ENCODE assay signal across 8 mouse cellular contexts in genomic region chr4:108117488-108117887, GRCm38 (mm10). TPM values are rescaled to one million over a fixed set of nuclear protein-coding genes. Genes with fewer than 3 reads are reported as not detected.
DNase-seq lines count a peak whose midpoint lies in the region; ATAC-seq and TF ChIP-seq lines count a peak whose summit lies in the region.

No protein-coding gene starts in this region.

- ATAC-seq in intestine, postnatal 0 days: no peak
- ATAC-seq in intestine, embryonic 15.5 days: no peak
- no peak for ATAC-seq in stomach, embryonic 15.5 days (ENCODE audit: insufficient read depth, low FRiP score, low read depth)
- no peak for ATAC-seq in stomach, postnatal 0 days (ENCODE audit: low FRiP score, low TSS enrichment)
- no peak for ATAC-seq in neural tube, embryonic 13.5 days (ENCODE audit: low read depth)
- no peak for ATAC-seq in frontal cortex, adult (ENCODE audit: low TSS enrichment)

- H3K4me2 ChIP-seq in intestine, postnatal 0 days (replicated peaks; ENCODE audit: low read depth): 0 out of 2 replicates have a peak overlapping the region, but pooled peaks have one; percentile 70
- H3K4me2 ChIP-seq in intestine, embryonic 15.5 days (replicated peaks): no peak overlapping the region
- no peak overlapping the region for H3K4me2 ChIP-seq in stomach, embryonic 15.5 days
- H3K4me2 ChIP-seq in stomach, postnatal 0 days (replicated peaks; ENCODE audit: low read depth): no peak overlapping the region
- 0 out of 2 replicates have a peak overlapping the region, but pooled peaks have one; percentile 55 for H3K4me2 ChIP-seq in neural tube, embryonic 13.5 days

- H3K4me3 ChIP-seq in intestine, postnatal 0 days (ENCODE audit: low read depth, low read length): no peak overlapping the region
- no peak overlapping the region for H3K4me3 ChIP-seq in intestine, embryonic 15.5 days (replicated peaks)
- H3K4me3 ChIP-seq in stomach, embryonic 15.5 days (replicated peaks): peak overlapping the region; percentile 65; the same call in 1 of the 2 replicates
- no peak overlapping the region for H3K4me3 ChIP-seq in stomach, postnatal 0 days (ENCODE audit: low read depth, low read length)
- H3K4me3 ChIP-seq in neural tube, embryonic 13.5 days: peak overlapping the region; percentile 51; the same call in 1 of the 2 replicates

- H3K4me1 ChIP-seq in intestine, postnatal 0 days (replicated peaks; ENCODE audit: control insufficient read depth, insufficient read depth, low read length): no peaks in the 10 kb centered on the region
- no peaks in the 10 kb centered on the region for H3K4me1 ChIP-seq in intestine, embryonic 15.5 days (replicated peaks)
- H3K4me1 ChIP-seq in stomach, embryonic 15.5 days: no peaks in the 10 kb centered on the region
- no peaks in the 10 kb centered on the region for H3K4me1 ChIP-seq in stomach, postnatal 0 days (replicated peaks; ENCODE audit: control insufficient read depth, insufficient read depth)
- H3K4me1 ChIP-seq in neural tube, embryonic 13.5 days (replicated peaks): no peaks in the 10 kb centered on the region

- no peaks in the 10 kb centered on the region for H3K36me3 ChIP-seq in intestine, postnatal 0 days (ENCODE audit: control insufficient read depth, insufficient read depth)
- no peaks in the 10 kb centered on the region for H3K36me3 ChIP-seq in intestine, embryonic 15.5 days
- H3K36me3 ChIP-seq in stomach, embryonic 15.5 days: no peaks in the 10 kb centered on the region
- H3K36me3 ChIP-seq in stomach, postnatal 0 days (ENCODE audit: control insufficient read depth, insufficient read depth, low read length): no peaks in the 10 kb centered on the region
- H3K36me3 ChIP-seq in neural tube, embryonic 13.5 days: no peaks in the 10 kb centered on the region

- no peak overlapping the region for H3K27ac ChIP-seq in intestine, postnatal 0 days (ENCODE audit: low read depth, low read length)
- no peak overlapping the region for H3K27ac ChIP-seq in intestine, embryonic 15.5 days
- no peak overlapping the region for H3K27ac ChIP-seq in stomach, embryonic 15.5 days
- no peak overlapping the region for H3K27ac ChIP-seq in stomach, postnatal 0 days (replicated peaks)
- H3K27ac ChIP-seq in neural tube, embryonic 13.5 days (replicated peaks): no peak overlapping the region

- no peaks in the 10 kb centered on the region for H3K9me3 ChIP-seq in intestine, postnatal 0 days (ENCODE audit: control insufficient read depth)
- no peaks in the 10 kb centered on the region for H3K9me3 ChIP-seq in intestine, embryonic 15.5 days
- H3K9me3 ChIP-seq in stomach, embryonic 15.5 days: no peaks in the 10 kb centered on the region
- H3K9me3 ChIP-seq in stomach, postnatal 0 days (ENCODE audit: control insufficient read depth, low read length): no peaks in the 10 kb centered on the region
- H3K9me3 ChIP-seq in neural tube, embryonic 13.5 days: no peaks in the 10 kb centered on the region

- H3K9ac ChIP-seq in intestine, postnatal 0 days (ENCODE audit: low read depth, low read length): no peak overlapping the region
- no peak overlapping the region for H3K9ac ChIP-seq in intestine, embryonic 15.5 days
- H3K9ac ChIP-seq in stomach, embryonic 15.5 days: no peak overlapping the region
- H3K9ac ChIP-seq in stomach, postnatal 0 days (ENCODE audit: low read length): no peak overlapping the region
- no peak overlapping the region for H3K9ac ChIP-seq in neural tube, embryonic 13.5 days

- no peak for DNase-seq in stomach, postnatal 0 days (ENCODE audit: low spot score)
- DNase-seq in cerebellum, adult 8-10 months: peak; percentile 21
- no peak for DNase-seq in embryo, embryonic 10 days (ENCODE audit: low spot score)

- no peak for TF ChIP-seq CTCF in intestine, postnatal 0 days (IDR thresholded peaks at IDR 0.05; ENCODE audit: low read depth)
- TF ChIP-seq CTCF in stomach, postnatal 0 days (IDR thresholded peaks at IDR 0.05; ENCODE audit: low read depth): no peak

- WGBS in intestine, postnatal 0 days: 90% methylated on average over 8 of the region's 8 CpGs
- WGBS in intestine, embryonic 15.5 days: 91% methylated on average over 8 of the region's 8 CpGs
- WGBS in stomach, embryonic 15.5 days: 86% methylated on average over 8 of the region's 8 CpGs
- 87% methylated on average over 8 of the region's 8 CpGs for WGBS in stomach, postnatal 0 days
- 89% methylated on average over 8 of the region's 8 CpGs for WGBS in neural tube, embryonic 13.5 days

- H3K27me3 ChIP-seq in intestine, postnatal 0 days (replicated peaks; ENCODE audit: control insufficient read depth, insufficient read depth, low read length): no peaks in the 10 kb centered on the region
- no peaks in the 10 kb centered on the region for H3K27me3 ChIP-seq in intestine, embryonic 15.5 days (replicated peaks)
- H3K27me3 ChIP-seq in stomach, embryonic 15.5 days (replicated peaks): no peaks in the 10 kb centered on the region
- H3K27me3 ChIP-seq in stomach, postnatal 0 days (ENCODE audit: control insufficient read depth, insufficient read depth, low read length): no peaks in the 10 kb centered on the region
- H3K27me3 ChIP-seq in neural tube, embryonic 13.5 days: no peaks in the 10 kb centered on the region

- no peak for TF ChIP-seq EP300 in stomach, postnatal 0 days (optimal IDR thresholded peaks at IDR 0.05)

RNA-seq across cellular contexts. Expression of gene Podn, which starts 21.2 kb away (rescaled TPM):
- polyA plus RNA-seq in intestine, postnatal 0 days (2015; fragmentation: Nextera tagmentation; extraction: Ambion mirVana): 5.0 and 6.5 TPM in 2 replicates
- polyA plus RNA-seq in intestine, embryonic 15.5 days (2015; fragmentation: Nextera tagmentation; extraction: Ambion mirVana): 0.95 and 1.1 TPM in 2 replicates
- polyA plus RNA-seq in stomach, embryonic 15.5 days (2015; fragmentation: Nextera tagmentation; extraction: Ambion mirVana): 0.90 and 1.1 TPM in 2 replicates
- 2.0 and 2.4 TPM in 2 replicates for polyA plus RNA-seq in stomach, postnatal 0 days (2015; fragmentation: Nextera tagmentation; extraction: Ambion mirVana)
- 0.18 and 0.25 TPM in 2 replicates for polyA plus RNA-seq in neural tube, embryonic 13.5 days (2015; fragmentation: Nextera tagmentation; extraction: Ambion mirVana)

RNA-seq across cellular contexts. Expression of gene Scp2, which starts 27.3 kb away (rescaled TPM):
- polyA plus RNA-seq in intestine, postnatal 0 days (2015; fragmentation: Nextera tagmentation; extraction: Ambion mirVana): 943 and 956 TPM in 2 replicates
- polyA plus RNA-seq in intestine, embryonic 15.5 days (2015; fragmentation: Nextera tagmentation; extraction: Ambion mirVana): 292 and 293 TPM in 2 replicates
- polyA plus RNA-seq in stomach, embryonic 15.5 days (2015; fragmentation: Nextera tagmentation; extraction: Ambion mirVana): 232 and 240 TPM in 2 replicates
- 320 and 329 TPM in 2 replicates for polyA plus RNA-seq in stomach, postnatal 0 days (2015; fragmentation: Nextera tagmentation; extraction: Ambion mirVana)
- polyA plus RNA-seq in neural tube, embryonic 13.5 days (2015; fragmentation: Nextera tagmentation; extraction: Ambion mirVana): 222 and 243 TPM in 2 replicates

RNA-seq across cellular contexts. Expression of gene Echdc2, which starts 47.7 kb away (rescaled TPM):
- 20.6 and 20.8 TPM in 2 replicates for polyA plus RNA-seq in intestine, postnatal 0 days (2015; fragmentation: Nextera tagmentation; extraction: Ambion mirVana)
- polyA plus RNA-seq in intestine, embryonic 15.5 days (2015; fragmentation: Nextera tagmentation; extraction: Ambion mirVana): 30.8 and 37.3 TPM in 2 replicates
- polyA plus RNA-seq in stomach, embryonic 15.5 days (2015; fragmentation: Nextera tagmentation; extraction: Ambion mirVana): 36.2 and 41.2 TPM in 2 replicates
- 22.1 and 23.4 TPM in 2 replicates for polyA plus RNA-seq in stomach, postnatal 0 days (2015; fragmentation: Nextera tagmentation; extraction: Ambion mirVana)
- polyA plus RNA-seq in neural tube, embryonic 13.5 days (2015; fragmentation: Nextera tagmentation; extraction: Ambion mirVana): 8.3 and 9.8 TPM in 2 replicates

Comparison
In these comparisons a context has a peak if more than half of its experiments do, and no peak if none do; other contexts are left out.
1. H3K4me2 ChIP-seq: peak in intestine, postnatal 0 days (single experiment) and neural tube, embryonic 13.5 days (single experiment); none in intestine, embryonic 15.5 days (single experiment), stomach, embryonic 15.5 days (single experiment) and stomach, postnatal 0 days (single experiment).
2. H3K4me3 ChIP-seq: peak in stomach, embryonic 15.5 days (single experiment) and neural tube, embryonic 13.5 days (single experiment); none in intestine, postnatal 0 days (single experiment), intestine, embryonic 15.5 days (single experiment) and stomach, postnatal 0 days (single experiment).